Mouse (Mus musculus): ENCODE data around the gene Ung.

GRCm38 (mm10) chr5:114173458-114173857 lies 43.3 kb downstream of the Ung start:
- TF ChIP-seq CTCF (IDR thresholded peaks at IDR 0.05) (peak; percentile 31; the same call in 1 of the 2 replicates), EP300 (IDR thresholded peaks at IDR 0.05) (no peak)
